Mouse (Mus musculus) kidney, postnatal 10 days (tissue): ENCODE measurements at regions not wholly inside any gene's neighbourhood (a gene's known extent, or its start where the extent isn't known, plus 50 kb on each side); places are given as distances from the start of the nearest gene placed in this dataset.

Experiments
- DNase-seq: peaks from one replicate; pipeline ENCODE4 v3.0.0; 2021; ENCODE audit warnings: mixed read lengths

- DNase-seq: no peak
These were observed 177.8 kb upstream of the Ahr start for GRCm38 (mm10) chr12:35712671-35713070.

DNA sequence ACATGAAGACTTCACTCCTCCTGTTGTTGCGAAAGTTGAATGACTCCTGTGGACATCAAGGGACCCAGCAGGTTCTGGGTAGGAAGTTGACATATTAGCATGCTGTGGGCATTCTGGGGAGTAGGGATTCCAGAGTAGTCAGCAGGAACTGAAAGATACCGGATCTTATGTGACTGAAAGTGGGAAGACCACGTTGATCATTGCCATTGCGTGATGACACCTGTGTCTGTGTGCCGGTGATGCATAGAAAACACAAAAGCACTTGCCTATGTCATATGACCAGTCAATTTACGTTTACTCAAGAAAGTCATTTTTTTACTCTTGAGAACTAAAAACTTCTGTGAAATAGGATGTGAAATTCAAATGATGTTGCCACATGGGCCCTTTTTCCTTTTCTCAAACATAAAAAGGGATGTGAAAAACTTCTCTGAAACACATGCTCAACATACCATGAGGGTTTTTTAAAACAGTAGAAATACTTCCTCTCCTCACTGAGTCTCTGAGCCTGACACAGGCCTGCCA is 176.8 kb upstream of the Ahr start:
- DNase-seq: no peak

- DNase-seq: no peak
These were observed 175.5 kb upstream of the Ahr start for GRCm38 (mm10) chr12:35710323-35710722.

- no peak for DNase-seq
These were observed 168.6 kb upstream of the Ahr start for GRCm38 (mm10) chr12:35703479-35703878.

- no peak for DNase-seq
These were observed 167.8 kb upstream of the Ahr start for GRCm38 (mm10) chr12:35702674-35703073.

DNA sequence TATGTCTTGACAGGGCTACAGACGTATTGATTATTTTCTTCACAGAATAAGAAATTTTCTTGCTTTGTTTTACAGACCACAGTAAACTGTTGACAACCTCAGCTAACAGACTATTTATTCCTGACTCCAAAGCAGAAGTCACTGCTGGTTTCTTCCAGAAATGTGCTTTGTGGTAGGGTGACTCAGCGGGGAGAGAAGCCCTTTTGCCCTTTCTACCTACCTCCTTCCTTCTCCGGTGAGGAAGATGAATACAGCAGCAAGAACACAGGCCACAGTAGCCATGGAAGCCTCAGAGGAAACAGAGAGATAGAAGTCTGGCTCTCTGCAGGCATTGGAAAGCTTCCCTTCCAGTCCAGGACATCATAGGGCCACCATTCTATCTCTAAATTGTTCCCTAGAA is 159.4 kb upstream of the Ahr start:
- no peak for DNase-seq

DNA sequence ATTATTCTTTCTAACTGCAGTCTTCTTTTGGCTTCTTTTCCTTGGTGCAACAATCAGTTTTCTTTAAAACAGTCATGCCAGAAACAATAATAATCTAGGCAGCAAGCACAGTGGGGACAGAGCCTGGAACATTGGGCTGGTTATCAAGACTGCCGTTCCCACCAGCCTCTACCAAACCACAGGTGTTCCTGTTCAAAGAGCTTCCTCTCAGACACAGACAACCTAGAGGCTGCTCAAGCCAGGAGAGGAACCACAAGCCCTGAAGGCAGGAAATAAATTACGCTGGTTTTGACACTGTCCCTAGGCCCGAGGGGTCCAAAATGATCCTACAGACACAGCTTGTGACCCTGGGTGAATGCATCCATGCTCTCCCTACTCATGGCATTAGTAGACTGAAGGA is 156.1 kb upstream of the Ahr start:
- no peak for DNase-seq

- DNase-seq: no peak
These were observed 151.4 kb upstream of the Ahr start for GRCm38 (mm10) chr12:35686231-35686630.

GRCm38 (mm10) chr12:35685189-35685588 is 150.4 kb upstream of the Ahr start:
- no peak for DNase-seq

- no peak for DNase-seq
These were observed 147.1 kb upstream of the Ahr start for GRCm38 (mm10) chr12:35681864-35682449.

DNA sequence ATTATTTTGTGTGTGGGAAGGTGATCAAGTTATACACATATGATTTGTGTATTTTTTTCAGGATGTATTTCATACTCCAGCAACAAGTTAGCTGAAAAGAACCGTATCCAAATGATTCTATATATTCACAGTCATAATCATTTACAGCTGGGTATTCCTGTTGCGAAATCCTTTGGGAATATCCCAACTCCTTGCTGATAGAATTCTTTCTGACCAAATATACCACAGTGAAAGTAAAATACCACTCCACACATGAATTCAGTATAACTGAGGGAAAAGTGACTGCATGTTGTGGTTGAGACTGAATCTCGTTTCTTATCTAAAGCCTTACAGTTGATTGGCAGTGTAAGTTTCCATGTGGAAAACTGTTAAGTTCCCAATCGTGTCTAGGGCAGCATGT is 145.1 kb upstream of the Ahr start:
- no peak for DNase-seq

GRCm38 (mm10) chr12:35679025-35679424 is 144.2 kb upstream of the Ahr start:
- peak; percentile 30 for DNase-seq

GRCm38 (mm10) chr12:35674487-35674886 is 139.6 kb upstream of the Ahr start:
- DNase-seq: peak; percentile 80

GRCm38 (mm10) chr12:35670980-35671379 is 136.1 kb upstream of the Ahr start:
- DNase-seq: no peak

GRCm38 (mm10) chr12:35668716-35669115 is 133.9 kb upstream of the Ahr start:
- DNase-seq: no peak

DNA sequence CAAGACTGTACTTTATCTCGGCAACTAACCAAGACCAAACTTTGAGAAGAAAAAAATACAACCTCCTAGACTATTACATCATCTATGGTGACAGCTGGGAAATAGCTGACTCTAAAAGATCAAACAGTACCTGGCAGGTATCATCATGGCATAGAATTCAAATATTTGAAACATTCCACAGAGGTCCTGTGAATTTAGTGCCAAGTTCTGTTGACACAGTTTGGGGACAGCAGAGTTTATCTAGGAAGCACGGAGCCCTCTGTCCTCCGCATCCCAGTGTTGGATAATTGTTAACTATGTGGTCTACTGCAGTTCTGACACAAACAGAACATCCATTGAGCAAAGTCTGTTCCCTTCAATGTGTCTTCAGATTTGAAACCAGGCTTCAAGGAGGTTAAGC is 132.9 kb upstream of the Ahr start:
- no peak for DNase-seq

GRCm38 (mm10) chr12:35667218-35667617 is 132.4 kb upstream of the Ahr start:
- no peak for DNase-seq

GRCm38 (mm10) chr12:35666062-35666461 is 131.2 kb upstream of the Ahr start:
- DNase-seq: no peak

GRCm38 (mm10) chr12:35663062-35663461 is 128.2 kb upstream of the Ahr start:
- no peak for DNase-seq

DNA sequence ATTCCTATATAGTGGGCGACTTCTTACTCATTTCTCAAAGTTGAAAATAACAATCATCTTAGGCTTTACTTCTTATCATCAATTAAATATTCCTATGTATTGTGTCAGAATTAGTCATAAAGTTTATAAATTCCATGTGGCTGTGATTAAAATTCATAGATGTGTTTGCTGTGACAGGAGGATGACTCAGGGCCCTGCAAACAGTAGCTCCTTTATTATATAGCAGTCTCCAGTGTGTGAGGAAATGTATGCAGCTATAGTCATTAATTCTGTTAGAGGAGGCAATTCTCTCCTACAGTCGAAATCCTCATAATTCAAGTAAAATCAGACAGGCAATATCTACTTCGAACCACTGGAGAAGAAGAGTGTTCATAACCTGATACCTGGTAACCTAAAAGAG is 121.7 kb upstream of the Ahr start:
- no peak for DNase-seq

DNA sequence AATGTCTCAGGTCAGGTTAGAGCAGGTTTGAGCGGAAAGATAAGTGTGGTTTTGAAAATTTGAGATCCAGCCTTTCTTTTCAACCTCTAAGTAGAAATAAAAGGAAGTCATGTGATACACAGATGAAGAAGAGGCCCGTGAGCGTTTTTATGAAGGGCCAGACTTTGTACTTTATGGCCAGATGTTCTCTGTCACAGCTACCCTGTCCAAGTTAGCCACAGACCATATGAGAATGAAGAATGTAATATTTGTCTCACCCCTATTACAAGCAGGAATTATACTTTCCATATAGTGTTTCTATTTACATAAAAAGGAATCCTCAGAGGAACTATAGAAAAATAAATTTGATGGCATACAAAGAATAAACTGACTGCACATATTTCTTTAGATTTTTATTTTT is 114.9 kb upstream of the Ahr start:
- DNase-seq: no peak

DNA sequence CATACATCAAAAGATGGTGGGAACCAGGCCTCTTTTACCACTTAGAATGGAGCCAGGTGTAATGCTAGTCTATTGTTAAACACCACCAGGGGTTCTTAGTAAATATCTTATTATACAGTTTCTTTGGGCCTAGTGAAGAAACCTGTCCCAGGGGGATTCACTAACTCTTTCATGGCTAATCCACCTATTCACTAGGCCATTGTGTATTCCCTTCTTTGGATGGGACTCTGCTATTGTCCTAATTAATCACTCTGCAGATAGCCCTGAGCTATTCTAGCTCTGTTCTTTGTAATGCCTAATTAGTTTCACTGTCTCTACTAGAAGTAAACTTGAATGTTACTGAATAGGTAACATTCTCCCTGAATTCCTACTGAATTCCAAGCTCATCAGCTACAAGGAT is 107.6 kb upstream of the Ahr start:
- no peak for DNase-seq

GRCm38 (mm10) chr12:35641741-35642140 is 106.9 kb upstream of the Ahr start:
- no peak for DNase-seq

DNA sequence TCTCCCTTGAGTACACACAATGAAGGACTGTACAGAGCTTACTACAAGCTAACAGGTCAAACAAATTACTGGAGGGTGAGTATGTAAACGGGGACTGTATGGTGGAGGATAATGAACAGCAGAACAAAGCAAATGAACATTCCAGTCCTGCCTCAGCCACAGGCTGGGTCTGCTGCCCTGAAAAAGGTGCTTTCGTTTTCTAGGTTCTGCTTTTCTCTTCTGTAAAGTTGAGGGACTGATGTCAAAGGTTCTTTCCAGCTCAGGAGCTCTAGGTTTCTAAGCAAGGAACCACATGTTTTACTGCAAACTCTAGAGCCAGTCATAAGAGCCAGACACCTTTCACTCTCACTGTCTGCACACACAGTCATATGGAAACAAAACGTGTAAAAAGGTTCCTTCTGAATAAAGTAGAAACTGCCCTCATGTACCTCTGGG is 106.1 kb upstream of the Ahr start:
- DNase-seq: no peak

- DNase-seq: no peak
These were observed 88.6 kb upstream of the Ahr start for GRCm38 (mm10) chr12:35623484-35623883.
